Comparison of ENCODE assay signal across 17 mouse cellular contexts in the genomic region with DNA sequence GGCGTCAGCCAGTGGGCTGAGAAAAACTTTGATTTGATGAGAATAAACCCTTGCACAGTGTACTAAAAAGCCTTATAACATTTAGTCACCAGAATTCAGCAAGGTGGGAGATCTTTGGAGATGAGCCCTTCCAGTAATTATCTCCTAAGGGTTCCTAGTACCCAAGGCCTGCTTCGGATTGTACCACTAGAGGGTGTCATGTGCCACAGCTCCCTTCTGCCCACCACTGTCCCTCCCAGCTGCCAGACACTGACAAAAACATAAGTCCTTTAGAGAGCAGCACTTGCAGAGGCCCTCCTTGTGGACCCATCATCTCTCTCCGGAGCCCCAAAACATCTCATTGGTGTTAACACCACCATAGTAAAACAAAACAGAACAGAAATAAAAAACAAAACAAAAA. TPM values are rescaled to one million over a fixed set of nuclear protein-coding genes. Genes with fewer than 3 reads are reported as not detected.
A peak's percentile ranks its signal among the peaks of the same experiment; 100 is the strongest.
DNase-seq lines count a peak whose midpoint lies in the region; ATAC-seq and TF ChIP-seq lines count a peak whose summit lies in the region.
"Had no signal": no experiment of that assay in that cellular context is flagged by ENCODE, and none has a peak within 500 bp of the region (broad histone marks: within the 10 kb centered on the region; RNA-seq: fewer than 3 reads in every experiment).

No protein-coding gene starts in this region.

- intact Hi-C loops in left cerebral cortex, adult 2 months (cut with DNase I): no loop called here
- intact Hi-C loops in left cerebral cortex, postnatal 14 days (cut with DNase I): no loop called here
- intact Hi-C loops in left cerebral cortex, postnatal 36 days (cut with DNase I): no loop called here

- TF ChIP-seq POLR2A in cerebellum, adult 2 months (IDR thresholded peaks at IDR 0.05; ENCODE audit: borderline replicate concordance, insufficient read depth, low read length): no peak

- DNase-seq in cerebellum, postnatal 10 days: peak; percentile 11 to 19
- DNase-seq in cerebellum, adult 2 months: no peak
- DNase-seq in left cerebral cortex, adult 2 months (ENCODE audit: extremely low spot score in 1 of 2, low spot score in 2 of 2): no peak
- no peak for DNase-seq in left cerebral cortex, postnatal 14 days (ENCODE audit: low spot score in 2 of 2)
- DNase-seq in 416B (ENCODE audit: low read depth): peak; percentile 8
- DNase-seq in adrenal gland, postnatal 25 days: peak; percentile 46
- no peak for DNase-seq in left cerebral cortex, postnatal 36 days (ENCODE audit: low spot score in 2 of 2)
- DNase-seq: cerebellum, adult 18-20 months; heart, adult 11 months had no signal

- WGBS in cerebellum, adult 2 months: 78% methylated on average over 3 of the region's 3 CpGs

- no peak overlapping the region for H3K27ac ChIP-seq in cerebellum, adult 2 months (ENCODE audit: insufficient read depth, low read length)
- no peak overlapping the region for H3K27ac ChIP-seq in left cerebral cortex, adult 2 months
- H3K27ac ChIP-seq: limb, embryonic 12.5 days; midbrain, embryonic 15.5 days; neural tube, embryonic 12.5 days had no signal

- no peaks in the 10 kb centered on the region for H3K27me3 ChIP-seq in cerebellum, adult 2 months (ENCODE audit: control insufficient read depth, insufficient read depth, low read length)
- H3K27me3 ChIP-seq: limb, embryonic 12.5 days; midbrain, embryonic 15.5 days; neural tube, embryonic 12.5 days had no signal

- no peak for ATAC-seq in CD4-positive, CD25-positive, alpha-beta regulatory T cell, adult 4 months
- ATAC-seq: midbrain, embryonic 15.5 days had no signal

- no peak for TF ChIP-seq CTCF in cerebellum, adult 2 months (IDR thresholded peaks at IDR 0.05; ENCODE audit: borderline replicate concordance, insufficient read depth, low read depth, low read length)
- peak; percentile 25; the same call in 1 of the 2 replicates for TF ChIP-seq CTCF in left cerebral cortex, adult 2 months (IDR thresholded peaks at IDR 0.05)

- no peaks in the 10 kb centered on the region for H3K4me1 ChIP-seq in cerebellum, adult 2 months (ENCODE audit: control insufficient read depth, insufficient read depth, low read length)
- H3K4me1 ChIP-seq: limb, embryonic 12.5 days; midbrain, embryonic 15.5 days; neural tube, embryonic 12.5 days had no signal

- no peak overlapping the region for H3K4me3 ChIP-seq in cerebellum, adult 2 months (replicated peaks; ENCODE audit: insufficient read depth, low read depth, low read length)
- H3K4me3 ChIP-seq in left cerebral cortex, adult 2 months: no peak overlapping the region
- H3K4me3 ChIP-seq: erythroblast, embryonic 14.5 days; limb, embryonic 12.5 days; midbrain, embryonic 15.5 days; neural tube, embryonic 12.5 days had no signal

RNA-seq across cellular contexts. Expression of a gene that starts 16.2 kb away (rescaled TPM):
- polyA plus RNA-seq in cerebellum, adult 2 months (2012; rRNA removed): not detected in 2 replicates
- total RNA-seq in left cerebral cortex, adult 2 months (2021): not detected
- not detected for total RNA-seq in left cerebral cortex, postnatal 14 days (2021)
- not detected in 2 replicates for total RNA-seq in adrenal gland, postnatal 25 days (2021)
- total RNA-seq in left cerebral cortex, postnatal 36 days (2021): not detected
- polyA plus RNA-seq in CD4-positive, CD25-positive, alpha-beta regulatory T cell, adult 4 months (2017; shearing (Covaris generic)): not detected
- total RNA-seq: layer of hippocampus, postnatal 14 days had no signal
- polyA plus RNA-seq: C2C12; erythroblast, embryonic 14.5 days; heart, postnatal 0 days; limb, embryonic 12.5 days; midbrain, embryonic 15.5 days; neural tube, embryonic 12.5 days had no signal

RNA-seq across cellular contexts. Expression of a gene that starts 35.6 kb away (rescaled TPM):
- polyA plus RNA-seq in cerebellum, adult 2 months (2012; rRNA removed): not detected in 2 replicates
- not detected for total RNA-seq in left cerebral cortex, adult 2 months (2021)
- total RNA-seq in left cerebral cortex, postnatal 14 days (2021): not detected
- not detected in 2 replicates for total RNA-seq in adrenal gland, postnatal 25 days (2021)
- total RNA-seq in left cerebral cortex, postnatal 36 days (2021): not detected
- polyA plus RNA-seq in CD4-positive, CD25-positive, alpha-beta regulatory T cell, adult 4 months (2017; shearing (Covaris generic)): not detected
- total RNA-seq: layer of hippocampus, postnatal 14 days had no signal
- polyA plus RNA-seq: C2C12; erythroblast, embryonic 14.5 days; heart, postnatal 0 days; limb, embryonic 12.5 days; midbrain, embryonic 15.5 days; neural tube, embryonic 12.5 days had no signal

RNA-seq across cellular contexts. Expression of a gene that starts 54.5 kb away (rescaled TPM):
- not detected in 2 replicates for polyA plus RNA-seq in cerebellum, adult 2 months (2012; rRNA removed)
- total RNA-seq in left cerebral cortex, adult 2 months (2021): not detected
- not detected for total RNA-seq in left cerebral cortex, postnatal 14 days (2021)
- 0.39 and 3.9 TPM in 2 replicates for total RNA-seq in adrenal gland, postnatal 25 days (2021)
- not detected for total RNA-seq in left cerebral cortex, postnatal 36 days (2021)
- polyA plus RNA-seq in CD4-positive, CD25-positive, alpha-beta regulatory T cell, adult 4 months (2017; shearing (Covaris generic)): not detected
- total RNA-seq: layer of hippocampus, postnatal 14 days had no signal
- polyA plus RNA-seq: heart, postnatal 0 days; midbrain, embryonic 15.5 days had no signal

Comparison
In these comparisons a context has a peak if more than half of its experiments do, and no peak if none do; other contexts are left out.
1. DNase-seq: peak in cerebellum, postnatal 10 days (2 of 2), 416B (single experiment) and adrenal gland, postnatal 25 days (single experiment); none in cerebellum, adult 2 months (0 of 2), left cerebral cortex, adult 2 months (0 of 2), left cerebral cortex, postnatal 14 days (0 of 2) and left cerebral cortex, postnatal 36 days (0 of 2).